Mouse (Mus musculus) stomach, embryonic 15.5 days (tissue): ENCODE measurements around the gene Zmynd12. TPM values are rescaled to one million over a fixed set of nuclear protein-coding genes. Genes with fewer than 3 reads are reported as not detected.
A peak's percentile ranks its signal among the peaks of the same experiment; 100 is the strongest.

Experiments used
- ATAC-seq: fragments of 200-750 bp; cut with Nextera tagmentation; 2 replicates; pipeline ENCODE4 v1.8.0; 2017; ENCODE audit warnings: low read depth, moderate number of reproducible peaks, moderate TSS enrichment; ENCODE audit not compliant: insufficient read depth, low FRiP score
- H3K27ac ChIP-seq: fragments of 300-500 bp; sonication (generic); 2 replicates; pipeline ENCODE4 v1.5.1; 2015; ENCODE audit warnings: mild to moderate bottlenecking, inconsistent platforms
- H3K27me3 ChIP-seq: fragments of 300-500 bp; sonication (generic); replicated peaks from 2 replicates; pipeline ENCODE4 v1.6.1; 2015; ENCODE audit warnings: inconsistent platforms
- H3K36me3 ChIP-seq: fragments of 300-500 bp; sonication (generic); 2 replicates; pipeline ENCODE4 v1.6.1; 2015; ENCODE audit warnings: inconsistent platforms
- H3K4me1 ChIP-seq: fragments of 300-500 bp; sonication (generic); 2 replicates; pipeline ENCODE4 v1.6.1; 2015; ENCODE audit warnings: inconsistent platforms
- H3K4me2 ChIP-seq: fragments of 300-500 bp; sonication (generic); 2 replicates; pipeline ENCODE4 v1.6.1; 2015; ENCODE audit warnings: mild to moderate bottlenecking, inconsistent platforms
- H3K4me3 ChIP-seq: fragments of 300-500 bp; sonication (generic); replicated peaks from 2 replicates; pipeline ENCODE4 v1.5.1; 2015; ENCODE audit warnings: inconsistent platforms
- H3K9ac ChIP-seq: fragments of 300-500 bp; sonication (generic); 2 replicates; pipeline ENCODE4 v1.6.1; 2015; ENCODE audit warnings: inconsistent platforms
- H3K9me3 ChIP-seq: fragments of 300-500 bp; sonication (generic); 2 replicates; pipeline ENCODE4 v1.6.1; 2016; ENCODE audit warnings: inconsistent platforms
- WGBS: fragments of 180-500 bp; shearing (Covaris S2); methylation state at CpG from one replicate; pipeline ENCODE4 v1.1.7; 2015; 5-methylcytosine and 5-hydroxymethylcytosine counted together
- polyA plus RNA-seq: library from polyadenylated mRNA; unstranded; fragments of >200 nt; fragmentation: Nextera tagmentation; extraction: Ambion mirVana; gene quantifications from 2 replicates; pipeline ENCODE4 v1.2.1, GENCODE M21; 2015

Zmynd12 gene
- polyA plus RNA-seq, result 0.26 and 0.46 TPM in 2 replicates

- Histone ChIP-seq H3K9ac (peak within 1 kb of the TSS; percentile 80), H3K4me3 (peak within 1 kb of the TSS; percentile 73), H3K27ac (peak within 1 kb of the TSS; percentile 89), H3K4me1 (peaks cover 16% of the 10 kb centered on the region), H3K36me3 (no peaks in the 10 kb centered on the region), H3K4me2 (peak within 1 kb of the TSS; percentile 91), H3K9me3 (no peaks in the 10 kb centered on the region), H3K27me3 (no peaks in the 10 kb centered on the region)
- under 1% methylated on average over 52 of the region's 52 CpGs for WGBS
- peak; percentile 94 for ATAC-seq
Observed at GRCm38 (mm10) chr4:119422294-119422964, at the start of gene Zmynd12, which contains the start of gene Ppcs. Gene Zmynd12 (plus strand): TSS chr4:119422814. Gene Ppcs (minus strand): TSS chr4:119422420.

- no peaks in the 10 kb centered on the region for H3K36me3 ChIP-seq
- no peaks in the 10 kb centered on the region for H3K27me3 ChIP-seq
- H3K9me3 ChIP-seq, result no peaks in the 10 kb centered on the region
- no peaks in the 10 kb centered on the region for H3K4me1 ChIP-seq
- H3K9ac ChIP-seq, result no peak overlapping the region
- no peak overlapping the region for H3K27ac ChIP-seq
- H3K4me3 ChIP-seq, result no peak overlapping the region
- ATAC-seq, result no peak
- H3K4me2 ChIP-seq, result no peak overlapping the region
- WGBS, result 69% methylated on average over 7 of the region's 7 CpGs
Observed at GRCm38 (mm10) chr4:119381471-119382190, 41.0 kb upstream of the Zmynd12 start.

DNA sequence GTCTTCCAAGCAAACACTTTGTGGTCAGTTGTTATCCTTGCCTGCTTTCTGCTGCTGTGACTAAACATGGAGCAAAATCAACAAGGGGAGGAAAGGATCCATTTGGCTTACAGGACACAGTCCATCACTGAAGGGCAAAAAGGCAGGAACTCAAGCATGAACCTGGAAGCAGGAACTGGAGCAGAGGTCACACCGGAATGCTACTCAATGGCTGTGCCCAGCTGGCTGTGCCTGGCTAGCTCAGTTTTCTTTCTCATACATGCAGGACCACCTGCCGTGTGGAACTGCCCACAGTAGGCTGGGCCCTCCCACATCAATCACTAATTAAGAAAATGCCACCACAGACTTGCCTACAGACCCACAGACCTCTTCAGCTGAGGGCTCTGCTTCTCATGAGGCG is 33.4 kb upstream of the Zmynd12 start:
- no peak overlapping the region for H3K4me2 ChIP-seq
- H3K27ac ChIP-seq, result no peak overlapping the region
- no peaks in the 10 kb centered on the region for H3K27me3 ChIP-seq
- H3K4me3 ChIP-seq, result no peak overlapping the region
- H3K4me1 ChIP-seq, result no peaks in the 10 kb centered on the region
- WGBS, result 66% methylated on average over 3 of the region's 3 CpGs
- H3K9ac ChIP-seq, result no peak overlapping the region
- H3K9me3 ChIP-seq, result no peaks in the 10 kb centered on the region
- no peaks in the 10 kb centered on the region for H3K36me3 ChIP-seq
- ATAC-seq, result no peak

DNA sequence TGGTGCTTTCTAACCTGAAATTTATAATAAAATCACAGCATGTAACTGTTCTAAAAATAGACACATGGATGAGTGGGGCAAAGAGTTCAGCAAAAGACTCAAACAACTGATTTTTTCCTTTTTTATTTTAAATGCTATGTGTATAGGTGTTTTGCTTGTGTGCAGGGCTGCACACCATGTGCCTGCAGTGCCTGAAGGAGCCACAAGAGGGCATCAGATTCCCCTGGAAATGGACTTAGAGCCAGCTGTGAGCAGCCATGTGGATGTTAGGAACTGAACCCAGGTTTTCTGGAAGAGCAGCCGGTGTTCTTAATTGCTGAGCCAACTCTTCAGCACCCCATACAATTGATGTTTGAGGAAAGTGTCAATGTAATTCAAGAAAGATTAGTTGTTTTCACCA is 32.2 kb upstream of the Zmynd12 start:
- Histone ChIP-seq H3K4me2 (no peak overlapping the region), H3K36me3 (no peaks in the 10 kb centered on the region), H3K9me3 (no peaks in the 10 kb centered on the region), H3K4me3 (no peak overlapping the region), H3K27ac (no peak overlapping the region), H3K27me3 (no peaks in the 10 kb centered on the region), H3K4me1 (no peaks in the 10 kb centered on the region), H3K9ac (no peak overlapping the region)
- 86% methylated on average over 1 of the region's 1 CpGs for WGBS
- no peak for ATAC-seq

- no peak overlapping the region for H3K4me3 ChIP-seq
- H3K4me1 ChIP-seq, result no peaks in the 10 kb centered on the region
- H3K9me3 ChIP-seq, result no peaks in the 10 kb centered on the region
- H3K27me3 ChIP-seq, result no peaks in the 10 kb centered on the region
- H3K27ac ChIP-seq, result no peak overlapping the region
- 76% methylated on average over 7 of the region's 7 CpGs for WGBS
- no peak overlapping the region for H3K9ac ChIP-seq
- H3K36me3 ChIP-seq, result no peaks in the 10 kb centered on the region
- no peak overlapping the region for H3K4me2 ChIP-seq
- ATAC-seq, result no peak
Observed at GRCm38 (mm10) chr4:119398751-119399150, 23.9 kb upstream of the Zmynd12 start.

DNA sequence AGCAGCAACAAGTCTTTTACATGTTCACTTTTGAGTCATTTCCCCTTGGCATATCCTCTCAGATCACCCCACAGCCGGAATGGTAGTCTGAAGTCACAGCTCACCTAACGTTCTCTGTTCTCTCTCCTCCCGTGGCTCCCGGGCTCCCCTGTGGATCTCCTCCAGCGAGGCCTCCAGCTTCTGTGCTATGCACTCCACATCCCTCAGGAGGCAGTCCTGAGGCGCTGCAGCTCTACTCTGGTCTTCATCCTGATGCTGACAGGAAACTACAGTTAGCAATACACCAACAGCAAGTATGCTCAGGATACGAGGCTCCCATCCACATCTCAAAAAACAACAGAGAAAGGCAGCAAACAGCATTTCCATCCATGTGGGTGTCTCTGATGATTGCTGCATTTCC is 21.7 kb upstream of the Zmynd12 start:
- WGBS, result 68% methylated on average over 7 of the region's 7 CpGs
- H3K4me2 ChIP-seq, result no peak overlapping the region
- H3K4me1 ChIP-seq, result no peaks in the 10 kb centered on the region
- no peak overlapping the region for H3K27ac ChIP-seq
- H3K4me3 ChIP-seq, result no peak overlapping the region
- no peaks in the 10 kb centered on the region for H3K27me3 ChIP-seq
- H3K36me3 ChIP-seq, result no peaks in the 10 kb centered on the region
- H3K9me3 ChIP-seq, result no peaks in the 10 kb centered on the region
- ATAC-seq, result no peak
- no peak overlapping the region for H3K9ac ChIP-seq

DNA sequence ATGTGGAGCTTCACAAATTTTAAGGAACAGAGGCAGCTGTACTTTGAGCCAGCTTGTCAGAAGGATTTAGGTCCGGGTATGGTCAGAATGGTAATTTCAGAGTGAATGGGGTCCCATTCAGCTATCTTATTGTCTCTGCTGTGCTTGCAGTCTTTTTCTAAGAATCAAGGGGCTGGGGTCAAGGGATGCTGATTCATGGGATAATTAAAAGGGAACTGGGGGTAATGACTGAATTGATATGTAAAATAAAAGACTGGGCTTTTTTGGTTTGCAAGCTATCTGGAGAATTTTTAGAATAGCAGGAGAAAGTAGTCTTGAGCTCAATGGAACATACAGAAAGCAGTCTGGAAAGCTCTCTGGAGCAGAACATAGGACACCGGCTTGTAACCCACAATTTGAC is 19.2 kb upstream of the Zmynd12 start:
- Histone ChIP-seq H3K9me3 (no peaks in the 10 kb centered on the region), H3K9ac (no peak overlapping the region), H3K4me3 (no peak overlapping the region), H3K27ac (no peak overlapping the region), H3K27me3 (no peaks in the 10 kb centered on the region), H3K4me2 (no peak overlapping the region), H3K4me1 (no peaks in the 10 kb centered on the region), H3K36me3 (no peaks in the 10 kb centered on the region)
- ATAC-seq, result no peak
- 92% methylated on average over 2 of the region's 2 CpGs for WGBS

DNA sequence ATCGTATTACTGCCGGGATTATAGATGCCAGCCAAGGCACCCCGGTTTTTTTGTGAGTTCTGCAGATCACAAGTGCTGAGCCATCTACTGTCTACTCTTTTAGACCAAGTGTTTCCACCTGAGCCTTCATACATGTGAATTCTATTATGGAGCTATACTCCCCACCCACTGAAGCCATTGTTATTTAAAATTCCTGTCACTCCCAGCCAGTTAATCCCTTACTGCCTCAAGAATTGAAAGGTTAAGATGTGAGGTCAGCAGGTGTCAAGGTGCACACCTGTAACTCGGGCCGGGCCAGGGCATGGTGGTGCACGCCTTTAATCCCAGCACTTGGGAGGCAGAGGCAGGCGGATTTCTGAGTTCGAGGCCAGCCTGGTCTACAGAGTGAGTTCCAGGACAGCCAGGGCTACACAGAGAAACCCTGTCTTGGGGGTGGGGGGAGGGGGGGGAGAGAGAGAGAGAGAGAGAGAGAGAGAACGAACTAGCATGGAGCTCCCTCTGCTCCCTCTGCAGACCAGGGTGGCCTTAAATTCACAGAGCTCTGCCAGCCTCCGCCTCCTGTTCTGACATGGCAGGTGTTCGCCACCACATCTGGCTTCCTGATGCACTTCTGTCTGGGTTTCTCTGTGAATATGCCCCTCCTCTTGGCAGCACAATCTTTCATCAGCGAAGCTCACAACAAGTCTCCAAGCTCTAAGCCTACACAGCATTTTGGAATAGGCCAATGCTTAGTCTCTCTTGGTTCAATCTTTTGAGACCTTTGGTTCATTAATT is 10.6 kb upstream of the Zmynd12 start:
- WGBS, result 73% methylated on average over 12 of the region's 12 CpGs
- no peak overlapping the region for H3K4me3 ChIP-seq
- no peak overlapping the region for H3K27ac ChIP-seq
- H3K9ac ChIP-seq, result no peak overlapping the region
- H3K4me1 ChIP-seq, result peaks cover 11% of the 10 kb centered on the region
- no peak overlapping the region for H3K4me2 ChIP-seq
- H3K9me3 ChIP-seq, result no peaks in the 10 kb centered on the region
- no peaks in the 10 kb centered on the region for H3K36me3 ChIP-seq
- H3K27me3 ChIP-seq, result no peaks in the 10 kb centered on the region
- no peak for ATAC-seq

GRCm38 (mm10) chr4:119412791-119413190 is 9.8 kb upstream of the Zmynd12 start:
- no peak overlapping the region for H3K9ac ChIP-seq
- H3K4me3 ChIP-seq, result no peak overlapping the region
- no peaks in the 10 kb centered on the region for H3K27me3 ChIP-seq
- H3K4me1 ChIP-seq, result peaks cover 11% of the 10 kb centered on the region
- no peak overlapping the region for H3K27ac ChIP-seq
- H3K36me3 ChIP-seq, result no peaks in the 10 kb centered on the region
- H3K9me3 ChIP-seq, result no peaks in the 10 kb centered on the region
- WGBS, result 41% methylated on average over 6 of the region's 6 CpGs
- no peak overlapping the region for H3K4me2 ChIP-seq
- ATAC-seq, result peak; percentile 16; the same call in 1 of the 2 replicates

DNA sequence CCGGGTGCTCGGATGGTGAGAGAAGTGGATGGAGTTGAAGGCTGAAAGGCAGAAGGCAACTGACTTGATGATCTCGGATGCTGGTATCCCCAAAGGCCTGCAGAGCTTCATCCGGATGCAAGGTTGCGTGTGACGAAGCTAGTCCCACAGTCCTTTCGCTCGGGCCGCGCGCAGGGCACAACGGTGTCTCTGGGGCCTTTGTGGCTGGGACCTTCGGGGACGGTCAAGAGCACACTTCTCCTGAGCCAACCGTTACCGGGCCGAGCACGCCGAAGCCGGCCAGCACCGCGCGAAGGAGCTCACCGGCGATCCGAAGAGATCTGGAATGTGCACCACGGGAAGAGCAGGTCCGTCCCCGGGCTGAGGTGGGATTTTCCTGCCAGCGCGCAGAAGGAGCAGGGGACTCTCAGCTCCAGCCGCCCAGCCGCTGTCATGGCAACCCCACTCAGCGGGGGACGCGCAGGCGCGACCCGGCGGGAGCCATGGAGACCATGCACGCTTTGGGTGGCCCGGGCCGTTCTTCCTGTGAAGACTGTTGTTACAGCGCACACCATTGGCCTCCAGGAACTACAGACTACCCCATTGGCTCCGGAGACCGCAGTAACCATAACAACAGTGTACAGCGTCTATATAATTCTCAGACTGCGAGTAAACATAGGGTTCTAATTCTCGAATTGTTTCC is 7.4 kb upstream of the Zmynd12 start, which contains the start of gene Ccdc30:
Gene Ccdc30 (minus strand): TSS at position 450 of the 682 bp plus-strand sequence.
- Histone ChIP-seq H3K9ac (0 out of 2 replicates have a peak within 1 kb of the TSS, but pooled peaks have one; percentile 13), H3K27ac (no peak within 1 kb of the TSS), H3K36me3 (no peaks in the 10 kb centered on the region), H3K9me3 (no peaks in the 10 kb centered on the region), H3K27me3 (no peaks in the 10 kb centered on the region), H3K4me2 (peak within 1 kb of the TSS; percentile 91), H3K4me1 (peaks cover 11% of the 10 kb centered on the region), H3K4me3 (peak within 1 kb of the TSS; percentile 56)
- under 1% methylated on average over 49 of the region's 49 CpGs for WGBS
- ATAC-seq, result peak; percentile 99

DNA sequence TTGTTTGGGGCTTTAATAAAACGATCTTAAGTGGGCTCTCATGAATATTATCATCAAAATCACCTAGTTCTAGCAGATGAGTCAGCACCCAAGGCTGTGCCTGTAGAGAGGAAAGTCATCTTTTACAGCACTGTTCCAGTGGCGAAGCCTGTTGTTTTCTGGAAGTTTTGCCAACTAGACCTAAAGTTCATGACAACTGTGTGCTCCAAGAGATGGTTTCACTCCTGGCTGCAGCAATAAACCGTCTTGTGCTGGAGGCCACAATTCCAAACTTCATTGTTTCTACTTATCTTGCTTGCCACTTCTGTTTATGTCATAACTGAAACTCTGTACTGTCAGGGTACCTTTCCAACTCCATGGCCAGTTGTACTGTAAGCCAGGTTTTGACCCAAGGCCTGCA is 5.3 kb upstream of the Zmynd12 start:
- H3K4me2 ChIP-seq, result no peak overlapping the region
- 76% methylated on average over 3 of the region's 3 CpGs for WGBS

More for the DNA sequence above, 5.3 kb upstream of the Zmynd12 start:
- no peak overlapping the region for H3K9ac ChIP-seq
- no peaks in the 10 kb centered on the region for H3K9me3 ChIP-seq
- no peak overlapping the region for H3K4me3 ChIP-seq
- H3K27ac ChIP-seq, result no peak overlapping the region
- H3K27me3 ChIP-seq, result no peaks in the 10 kb centered on the region
- ATAC-seq, result no peak
- H3K4me1 ChIP-seq, result peaks cover 21% of the 10 kb centered on the region
- no peaks in the 10 kb centered on the region for H3K36me3 ChIP-seq
